Mouse (Mus musculus): ENCODE results near the gene Hoxd3. TPM values are rescaled to one million over a fixed set of nuclear protein-coding genes. Genes with fewer than 3 reads are reported as not detected.

Hoxd3 gene
- polyA plus RNA-seq, 1 experiment from 2014 or later: 14.5 TPM

GRCm38 (mm10) chr2:74736688-74737577 lies 25.2 kb downstream of the Hoxd3 start:
- ATAC-seq (ENCODE audit: insufficient number of reproducible peaks, insufficient read depth, low FRiP score, low read depth): no peak
- Histone ChIP-seq H3K4me2 (replicated peaks; ENCODE audit: low read depth, low read length) (0 out of 2 replicates have a peak overlapping the region, but pooled peaks have one; percentile 19), H3K9me3 (ENCODE audit: control insufficient read depth, low read depth, low read length) (no peaks in the 10 kb centered on the region), H3K9ac (replicated peaks; ENCODE audit: low read depth, low read length) (no peak overlapping the region), H3K27me3 (ENCODE audit: control insufficient read depth, insufficient read depth, low read length) (peaks cover 64% of the 10 kb centered on the region), H3K4me1 (ENCODE audit: control insufficient read depth, insufficient read depth, low read length) (no peaks in the 10 kb centered on the region), H3K4me3 (ENCODE audit: low read depth, low read length) (peak overlapping the region; percentile 8; the same call in 1 of the 2 replicates), H3K27ac (ENCODE audit: low read length) (peak overlapping the region; percentile 16; the same call in 1 of the 2 replicates), H3K36me3 (ENCODE audit: control insufficient read depth, insufficient read depth, low read length) (no peaks in the 10 kb centered on the region)
- WGBS: 2% methylated on average over 15 of the region's 15 CpGs

- Histone ChIP-seq H3K4me1 (ENCODE audit: control insufficient read depth, insufficient read depth, low read length) (no peaks in the 10 kb centered on the region), H3K27me3 (ENCODE audit: control insufficient read depth, insufficient read depth, low read length) (peaks cover 63% of the 10 kb centered on the region), H3K4me2 (replicated peaks; ENCODE audit: low read depth, low read length) (no peak overlapping the region), H3K27ac (ENCODE audit: low read length) (peak overlapping the region; percentile 16; the same call in 1 of the 2 replicates), H3K4me3 (ENCODE audit: low read depth, low read length) (peak overlapping the region; percentile 3; the same call in 1 of the 2 replicates), H3K36me3 (ENCODE audit: control insufficient read depth, insufficient read depth, low read length) (no peaks in the 10 kb centered on the region), H3K9me3 (ENCODE audit: control insufficient read depth, low read depth, low read length) (no peaks in the 10 kb centered on the region), H3K9ac (replicated peaks; ENCODE audit: low read depth, low read length) (no peak overlapping the region)
- ATAC-seq (ENCODE audit: insufficient number of reproducible peaks, insufficient read depth, low FRiP score, low read depth): no peak
- WGBS: 12% methylated on average over 7 of the region's 7 CpGs
These were observed 25.9 kb downstream of the Hoxd3 start for GRCm38 (mm10) chr2:74737578-74738070.

DNA sequence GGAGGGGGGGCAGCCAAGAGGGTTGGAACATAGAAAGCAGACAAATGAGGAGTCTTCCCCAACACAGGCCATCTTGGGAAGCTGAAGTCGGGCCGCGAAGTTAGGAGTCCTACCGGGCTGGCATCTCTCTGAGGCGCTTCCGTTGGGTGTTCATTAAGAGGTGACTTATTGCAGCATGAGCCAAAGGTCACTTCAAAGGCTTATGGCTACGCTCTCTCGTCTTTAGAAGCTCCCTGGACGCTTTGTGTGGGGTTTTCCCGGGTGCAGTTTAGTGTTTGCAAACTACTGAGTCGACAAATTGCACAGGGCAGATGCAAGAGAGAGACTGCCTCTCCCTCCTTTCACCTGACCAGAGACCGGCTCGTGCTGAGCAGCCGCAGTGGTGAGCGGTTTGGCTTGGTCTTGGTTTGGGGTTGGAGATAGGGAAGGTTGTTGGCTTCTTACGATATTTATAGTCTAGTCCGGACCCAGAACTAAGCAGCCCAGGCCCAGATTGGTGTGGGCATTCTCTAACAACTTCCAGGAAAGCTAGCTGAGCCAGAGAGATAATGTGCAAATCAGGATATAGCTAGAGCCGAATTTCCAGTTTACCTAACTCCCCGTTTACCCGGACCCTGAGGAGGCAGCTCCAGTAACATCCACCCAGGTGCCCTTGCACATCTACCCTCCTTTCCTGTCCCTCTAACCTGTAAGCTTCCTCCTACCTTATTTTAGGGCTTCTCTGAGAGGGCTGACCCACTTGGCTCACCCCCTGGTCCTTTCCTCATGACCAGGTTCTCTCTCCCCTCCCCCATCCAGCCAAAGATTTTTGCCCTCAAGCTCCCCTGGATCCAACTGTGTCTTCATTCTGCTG lies 27.1 kb downstream of the Hoxd3 start:
- Histone ChIP-seq H3K4me2 (replicated peaks; ENCODE audit: low read depth, low read length) (no peak overlapping the region), H3K36me3 (ENCODE audit: control insufficient read depth, insufficient read depth, low read length) (no peaks in the 10 kb centered on the region), H3K4me3 (ENCODE audit: low read depth, low read length) (peak overlapping the region; percentile 5; the same call in 1 of the 2 replicates), H3K4me1 (ENCODE audit: control insufficient read depth, insufficient read depth, low read length) (no peaks in the 10 kb centered on the region), H3K27me3 (ENCODE audit: control insufficient read depth, insufficient read depth, low read length) (peaks cover 70% of the 10 kb centered on the region), H3K9me3 (ENCODE audit: control insufficient read depth, low read depth, low read length) (no peaks in the 10 kb centered on the region), H3K9ac (replicated peaks; ENCODE audit: low read depth, low read length) (no peak overlapping the region), H3K27ac (ENCODE audit: low read length) (no peak overlapping the region)
- WGBS: 2% methylated on average over 20 of the region's 20 CpGs
- no peak for ATAC-seq (ENCODE audit: insufficient number of reproducible peaks, insufficient read depth, low FRiP score, low read depth)

- Histone ChIP-seq H3K36me3 (ENCODE audit: control insufficient read depth, insufficient read depth, low read length) (no peaks in the 10 kb centered on the region), H3K9me3 (ENCODE audit: control insufficient read depth, low read depth, low read length) (no peaks in the 10 kb centered on the region), H3K27me3 (ENCODE audit: control insufficient read depth, insufficient read depth, low read length) (peaks cover 74% of the 10 kb centered on the region), H3K27ac (ENCODE audit: low read length) (no peak overlapping the region), H3K4me3 (ENCODE audit: low read depth, low read length) (0 out of 2 replicates have a peak overlapping the region, but pooled peaks have one; percentile 5), H3K4me2 (replicated peaks; ENCODE audit: low read depth, low read length) (no peak overlapping the region), H3K9ac (replicated peaks; ENCODE audit: low read depth, low read length) (no peak overlapping the region), H3K4me1 (ENCODE audit: control insufficient read depth, insufficient read depth, low read length) (no peaks in the 10 kb centered on the region)
- no peak for ATAC-seq (ENCODE audit: insufficient number of reproducible peaks, insufficient read depth, low FRiP score, low read depth)
- WGBS: 17% methylated on average over 2 of the region's 2 CpGs
These were observed 27.7 kb downstream of the Hoxd3 start for GRCm38 (mm10) chr2:74739476-74739800.

DNA sequence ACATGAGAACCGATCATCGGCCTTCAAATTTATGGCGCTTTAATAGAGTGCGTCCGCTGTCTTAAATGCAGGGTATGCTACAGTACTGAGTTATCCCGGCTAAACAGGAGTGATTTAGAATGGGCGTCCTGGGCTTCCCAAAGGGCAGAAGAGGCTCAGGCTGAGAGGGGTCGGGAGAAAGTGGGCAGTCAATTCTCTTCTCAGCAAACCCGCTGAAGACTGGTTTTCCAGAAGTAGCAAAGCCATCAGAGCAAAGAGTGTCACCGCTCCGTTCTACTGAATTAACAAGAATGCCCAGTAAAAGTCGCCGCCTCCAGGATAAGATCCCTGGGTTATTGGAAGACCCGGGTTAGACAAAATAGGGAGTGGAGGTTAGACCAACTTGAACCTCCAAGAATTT lies 28.1 kb downstream of the Hoxd3 start:
- H3K9me3 ChIP-seq (ENCODE audit: control insufficient read depth, low read depth, low read length): no peaks in the 10 kb centered on the region
- H3K27me3 ChIP-seq (ENCODE audit: control insufficient read depth, insufficient read depth, low read length): peaks cover 74% of the 10 kb centered on the region
- no peaks in the 10 kb centered on the region for H3K4me1 ChIP-seq (ENCODE audit: control insufficient read depth, insufficient read depth, low read length)
- 3% methylated on average over 14 of the region's 14 CpGs for WGBS
- no peak overlapping the region for H3K27ac ChIP-seq (ENCODE audit: low read length)
- no peaks in the 10 kb centered on the region for H3K36me3 ChIP-seq (ENCODE audit: control insufficient read depth, insufficient read depth, low read length)
- H3K4me2 ChIP-seq (replicated peaks; ENCODE audit: low read depth, low read length): peak overlapping the region; percentile 15; the same call in 1 of the 2 replicates
- ATAC-seq (ENCODE audit: insufficient number of reproducible peaks, insufficient read depth, low FRiP score, low read depth): no peak
- H3K9ac ChIP-seq (replicated peaks; ENCODE audit: low read depth, low read length): no peak overlapping the region
- no peak overlapping the region for H3K4me3 ChIP-seq (ENCODE audit: low read depth, low read length)

DNA sequence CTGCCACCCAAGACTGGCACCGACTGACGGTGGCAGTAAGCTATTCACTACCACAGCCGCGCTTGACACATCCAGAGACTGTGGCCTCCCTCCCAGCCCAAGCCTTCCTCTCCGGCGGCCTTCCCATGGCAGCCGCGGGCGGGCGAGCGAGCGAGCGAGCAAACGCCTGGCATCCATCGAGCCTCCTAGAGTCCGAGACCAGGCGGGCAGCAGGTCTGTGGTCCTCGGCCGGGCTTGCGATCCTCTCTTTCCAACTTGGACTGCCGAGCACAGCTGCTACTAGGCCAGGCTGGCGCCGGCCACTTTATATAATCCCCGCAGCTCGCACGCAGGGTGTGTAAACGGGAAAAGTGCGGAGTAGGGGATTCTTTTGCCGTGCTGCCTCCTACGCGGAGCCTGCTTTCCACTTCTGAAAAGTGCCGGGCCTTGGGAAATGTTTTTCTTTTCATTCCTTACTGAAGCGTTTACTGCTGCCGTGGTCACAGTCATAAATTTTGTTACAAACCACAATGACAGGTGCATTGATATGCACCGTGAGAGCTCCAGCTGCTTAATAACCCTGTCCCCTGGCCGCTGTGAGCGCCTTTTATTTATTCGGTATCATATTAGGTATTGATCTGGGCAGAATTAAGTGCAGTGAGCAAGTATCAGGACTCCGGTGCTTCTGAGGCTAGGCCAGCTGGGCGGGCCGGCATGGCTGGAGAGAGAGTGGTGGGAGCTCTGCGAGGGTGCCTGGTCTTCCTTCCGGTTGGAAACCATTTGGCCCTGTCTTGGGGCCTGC lies 28.8 kb downstream of the Hoxd3 start:
- H3K9ac ChIP-seq (replicated peaks; ENCODE audit: low read depth, low read length): no peak overlapping the region
- no peaks in the 10 kb centered on the region for H3K4me1 ChIP-seq (ENCODE audit: control insufficient read depth, insufficient read depth, low read length)
- H3K27ac ChIP-seq (ENCODE audit: low read length): no peak overlapping the region; the same call in 1 of the 2 replicates

DNA sequence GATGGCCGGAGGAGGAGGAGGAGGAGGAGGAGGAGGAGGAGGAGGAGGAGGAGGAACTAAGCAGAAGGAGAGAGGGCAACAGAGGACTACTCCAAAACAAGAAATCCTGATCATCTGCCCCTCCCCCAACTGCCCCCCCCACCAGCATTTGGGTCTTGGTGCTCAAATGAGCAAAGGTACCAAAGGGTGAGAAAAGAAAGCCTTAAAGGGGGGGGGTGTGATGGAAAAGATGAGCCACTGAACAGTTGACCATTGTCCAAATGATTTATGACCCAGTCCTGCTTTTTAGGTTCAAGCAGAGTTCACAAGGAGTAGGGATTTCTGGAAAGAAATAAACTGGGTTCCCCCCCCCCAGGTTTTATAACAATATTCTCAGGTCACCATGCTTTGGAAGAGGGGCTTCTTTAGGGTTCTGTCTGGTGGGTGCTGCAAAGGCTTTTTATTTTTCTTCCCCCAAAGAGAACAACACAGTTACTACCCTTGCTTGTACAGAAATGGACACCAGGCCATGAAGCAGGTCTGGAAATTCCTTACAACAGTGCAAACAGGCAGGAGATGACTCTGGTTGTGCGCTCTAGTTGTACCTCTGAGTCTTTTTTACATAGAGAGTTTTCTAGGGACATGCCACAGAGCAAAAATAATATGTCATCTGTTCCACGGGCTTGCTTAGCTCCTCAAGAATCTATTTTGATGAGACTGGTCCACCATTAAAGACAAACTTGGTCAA lies 29.7 kb downstream of the Hoxd3 start:
- no peak overlapping the region for H3K4me3 ChIP-seq (ENCODE audit: low read depth, low read length)
- H3K9ac ChIP-seq (replicated peaks; ENCODE audit: low read depth, low read length): no peak overlapping the region
- H3K36me3 ChIP-seq (ENCODE audit: control insufficient read depth, insufficient read depth, low read length): no peaks in the 10 kb centered on the region
- no peak overlapping the region for H3K27ac ChIP-seq (ENCODE audit: low read length)
- no peak overlapping the region for H3K4me2 ChIP-seq (replicated peaks; ENCODE audit: low read depth, low read length)
- no peak for ATAC-seq (ENCODE audit: insufficient number of reproducible peaks, insufficient read depth, low FRiP score, low read depth)
- no peaks in the 10 kb centered on the region for H3K9me3 ChIP-seq (ENCODE audit: control insufficient read depth, low read depth, low read length)
- H3K4me1 ChIP-seq (ENCODE audit: control insufficient read depth, insufficient read depth, low read length): no peaks in the 10 kb centered on the region
- 39% methylated on average over 2 of the region's 3 CpGs for whole genome bisulfite sequencing
- H3K27me3 ChIP-seq (ENCODE audit: control insufficient read depth, insufficient read depth, low read length): peaks cover 85% of the 10 kb centered on the region

More for the DNA sequence above, 28.8 kb downstream of the Hoxd3 start:
- no peaks in the 10 kb centered on the region for H3K36me3 ChIP-seq (ENCODE audit: control insufficient read depth, insufficient read depth, low read length)
- peak overlapping the region; percentile 15; the same call in 1 of the 2 replicates for H3K4me2 ChIP-seq (replicated peaks; ENCODE audit: low read depth, low read length)
- H3K9me3 ChIP-seq (ENCODE audit: control insufficient read depth, low read depth, low read length): no peaks in the 10 kb centered on the region
- 4% methylated on average over 43 of the region's 43 CpGs for whole genome bisulfite sequencing
- H3K27me3 ChIP-seq (ENCODE audit: control insufficient read depth, insufficient read depth, low read length): peaks cover 77% of the 10 kb centered on the region
- H3K4me3 ChIP-seq (ENCODE audit: low read depth, low read length): peak overlapping the region; percentile 16; the same call in 1 of the 2 replicates
- 0 out of 2 replicates have a peak, but pooled peaks have one; percentile 40 for ATAC-seq (ENCODE audit: insufficient number of reproducible peaks, insufficient read depth, low FRiP score, low read depth)

Data from stomach, embryonic 14.5 days (tissue).